Mouse (Mus musculus) cortical plate, adult 2 months (tissue): Measurements from ENCODE around the gene Farsb.

ENCODE experiments used
- CTCF ChIP-seq: fragments of 200-500 bp; IDR thresholded peaks from 2 replicates; pipeline ENCODE4 v1.5.1; 2011; ENCODE audit warnings: mild to moderate bottlenecking, control low read depth, low read length; ENCODE audit not compliant: insufficient read depth; ENCODE audit errors: extremely low read depth
- POLR2A ChIP-seq: fragments of 200-500 bp; IDR thresholded peaks from 2 replicates; pipeline ENCODE4 v1.6.1; 2011; ENCODE audit warnings: mild to moderate bottlenecking, low read length, control low read depth; ENCODE audit not compliant: insufficient read depth; ENCODE audit errors: extremely low read depth

DNA sequence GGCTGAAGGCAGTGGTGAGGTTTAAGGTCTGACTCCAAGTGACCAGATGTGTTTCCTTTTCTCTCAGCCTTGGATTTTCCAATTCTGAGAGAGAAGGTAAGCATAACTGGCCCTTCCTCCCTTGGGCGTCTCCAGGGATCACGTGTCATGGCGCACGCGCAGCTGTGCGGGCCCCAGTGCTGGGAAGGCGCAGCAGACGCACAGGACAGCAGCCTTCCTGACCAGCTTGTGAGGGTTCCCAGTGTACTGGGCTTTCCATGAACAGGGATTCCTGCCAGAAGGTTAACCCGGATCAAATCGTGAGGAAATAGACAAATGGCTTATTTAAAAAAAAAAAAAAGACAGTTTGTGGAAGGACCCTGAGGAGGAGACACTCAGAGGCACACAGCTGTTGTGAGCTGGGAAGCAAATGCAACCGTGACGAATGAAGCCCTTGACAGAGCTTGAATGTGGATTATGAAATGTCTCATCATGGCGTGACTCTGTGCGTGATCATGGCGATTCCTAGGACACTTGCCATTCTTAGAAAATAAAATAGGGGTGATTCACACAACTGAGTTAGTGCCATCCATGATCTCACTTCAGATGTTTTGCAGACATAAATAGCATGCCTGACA lies 43.6 kb upstream of the Farsb start:
- no peak for TF ChIP-seq CTCF
- no peak for TF ChIP-seq POLR2A
